Mouse (Mus musculus) cortical plate, adult 2 months (tissue): ENCODE measurements around the gene Hfm1. TPM values are rescaled to one million over a fixed set of nuclear protein-coding genes. Genes with fewer than 3 reads are reported as not detected.

ENCODE experiments used
- H3K27ac ChIP-seq: fragments of 200-500 bp; 2 replicates; pipeline ENCODE4 v1.5.1; 2012; ENCODE audit warnings: low read length, control low read depth, inconsistent platforms; ENCODE audit not compliant: insufficient read depth
- H3K4me1 ChIP-seq: fragments of 200-500 bp; 2 replicates; pipeline ENCODE4 v1.6.1; 2011; ENCODE audit warnings: low read length; ENCODE audit not compliant: control insufficient read depth, insufficient read depth
- H3K4me3 ChIP-seq: fragments of 200-500 bp; 2 replicates; pipeline ENCODE4 v1.5.1; 2011; ENCODE audit warnings: mild to moderate bottlenecking, low read length, control low read depth; ENCODE audit not compliant: insufficient read depth
- CTCF ChIP-seq: fragments of 200-500 bp; IDR thresholded peaks from 2 replicates; pipeline ENCODE4 v1.5.1; 2011; ENCODE audit warnings: mild to moderate bottlenecking, control low read depth, low read length; ENCODE audit not compliant: insufficient read depth; ENCODE audit errors: extremely low read depth
- POLR2A ChIP-seq: fragments of 200-500 bp; IDR thresholded peaks from 2 replicates; pipeline ENCODE4 v1.6.1; 2011; ENCODE audit warnings: mild to moderate bottlenecking, low read length, control low read depth; ENCODE audit not compliant: insufficient read depth; ENCODE audit errors: extremely low read depth
- polyA plus RNA-seq: library from polyadenylated mRNA; depleted of rRNA; stranded (reverse); fragments of >200 nt; gene quantifications from 2 replicates; pipeline ENCODE4 v1.2.3, GENCODE M21; 2012; rRNA removed

The Hfm1 gene
- polyA plus RNA-seq: 1.7 and 1.8 TPM in 2 replicates

DNA sequence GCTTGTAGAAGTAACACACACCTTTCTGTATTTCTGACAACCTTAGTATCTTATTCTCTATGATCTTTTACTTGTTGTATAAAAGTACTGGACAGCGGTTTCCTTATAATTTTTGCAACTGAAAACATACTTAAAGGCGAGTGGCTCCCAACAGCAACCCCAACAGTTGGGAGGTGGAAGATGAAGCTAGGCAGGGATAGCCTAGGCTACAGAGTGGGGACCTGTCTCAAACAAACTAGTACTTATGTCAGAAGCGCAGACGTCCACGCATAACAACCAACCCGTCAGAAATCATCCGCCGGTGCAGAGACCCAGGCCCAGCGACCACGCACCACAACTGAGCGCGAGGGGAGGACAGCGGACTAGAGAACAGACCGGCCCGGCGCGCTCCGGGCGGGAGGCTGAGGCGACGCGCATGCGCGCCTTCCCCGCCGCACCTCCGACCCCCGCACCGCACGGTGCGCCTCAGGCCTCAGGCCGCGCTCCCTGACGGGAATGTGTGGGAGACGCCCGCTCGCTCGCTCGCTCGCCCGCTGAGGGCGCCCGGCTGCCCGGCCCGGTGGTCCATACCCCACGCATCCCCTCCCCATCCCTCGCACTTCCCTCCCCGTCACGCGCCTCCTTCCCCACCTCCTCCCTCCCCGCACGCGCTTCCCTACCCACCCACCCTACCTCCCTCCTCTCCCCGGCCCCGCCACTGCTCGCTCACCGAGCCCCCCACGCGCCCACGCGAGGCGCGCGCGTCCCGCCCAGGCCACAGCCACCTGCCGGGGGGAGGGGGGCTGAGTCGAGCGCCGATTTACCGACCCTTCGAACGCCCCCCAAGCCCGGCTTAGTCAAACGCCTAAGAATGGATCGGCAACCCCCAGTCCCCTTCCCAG is at the start of gene Hfm1:
Gene Hfm1, minus strand, starts transcription at position 834 of the 881 bp plus-strand sequence.
- H3K27ac ChIP-seq: 0 out of 2 replicates have a peak within 1 kb of the TSS, but pooled peaks have one; percentile 14
- TF ChIP-seq CTCF: no peak
- peak; percentile 83 for TF ChIP-seq POLR2A
- peak within 1 kb of the TSS; percentile 43 for H3K4me3 ChIP-seq
- H3K4me1 ChIP-seq: no peaks in the 10 kb centered on the region

DNA sequence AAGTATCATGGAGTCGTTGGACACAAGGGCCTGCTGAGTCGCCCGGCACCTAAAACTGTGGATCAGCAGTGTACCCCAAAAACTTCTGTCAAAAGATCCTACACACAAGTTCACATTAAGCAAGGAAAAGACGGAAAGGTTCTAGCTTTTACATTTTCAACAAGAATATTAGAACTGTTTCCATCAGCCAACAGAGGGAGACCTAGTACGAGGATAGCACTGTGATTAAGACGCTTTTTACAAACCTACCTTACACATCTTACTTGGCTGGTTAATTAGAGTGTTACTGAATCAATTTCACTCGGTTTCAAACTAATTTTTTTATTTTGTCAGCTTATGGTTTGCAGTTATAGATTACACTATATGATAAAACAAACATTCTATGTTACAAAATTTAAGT is 47.8 kb upstream of the Hfm1 start:
- Histone ChIP-seq H3K27ac (no peak overlapping the region), H3K4me1 (no peaks in the 10 kb centered on the region), H3K4me3 (no peak overlapping the region)
- no peak for TF ChIP-seq POLR2A
- no peak for TF ChIP-seq CTCF

DNA sequence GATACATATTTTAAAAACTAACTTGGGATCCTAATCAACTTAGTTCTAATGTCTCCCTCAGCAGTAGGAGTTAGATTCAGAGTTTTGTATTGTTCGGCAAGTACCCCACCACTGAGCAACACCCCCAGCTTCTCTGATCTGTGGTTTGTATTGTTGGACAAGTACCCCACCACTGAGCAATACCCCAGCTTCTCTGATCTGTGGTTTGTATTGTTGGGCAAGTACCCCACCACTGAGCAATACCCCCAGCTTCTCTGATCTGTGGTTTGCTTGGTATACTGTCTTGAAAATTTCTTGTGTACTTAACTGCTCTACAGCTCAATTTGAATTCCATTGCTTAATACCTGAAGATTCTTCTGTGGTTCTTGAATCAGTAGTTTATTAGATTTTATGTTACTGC is 41.5 kb upstream of the Hfm1 start:
- no peak overlapping the region for H3K27ac ChIP-seq
- no peak overlapping the region for H3K4me3 ChIP-seq
- H3K4me1 ChIP-seq: 0 out of 2 replicates have a peak, but pooled peaks cover 1% of the 10 kb centered on the region
- TF ChIP-seq CTCF: no peak
- TF ChIP-seq POLR2A: no peak

- Histone ChIP-seq H3K4me1 (0 out of 2 replicates have a peak, but pooled peaks cover 1% of the 10 kb centered on the region), H3K4me3 (no peak overlapping the region), H3K27ac (no peak overlapping the region)
- TF ChIP-seq CTCF (no peak), POLR2A (no peak)
These were observed 40.3 kb upstream of the Hfm1 start for GRCm38 (mm10) chr5:106966443-106966842.

DNA sequence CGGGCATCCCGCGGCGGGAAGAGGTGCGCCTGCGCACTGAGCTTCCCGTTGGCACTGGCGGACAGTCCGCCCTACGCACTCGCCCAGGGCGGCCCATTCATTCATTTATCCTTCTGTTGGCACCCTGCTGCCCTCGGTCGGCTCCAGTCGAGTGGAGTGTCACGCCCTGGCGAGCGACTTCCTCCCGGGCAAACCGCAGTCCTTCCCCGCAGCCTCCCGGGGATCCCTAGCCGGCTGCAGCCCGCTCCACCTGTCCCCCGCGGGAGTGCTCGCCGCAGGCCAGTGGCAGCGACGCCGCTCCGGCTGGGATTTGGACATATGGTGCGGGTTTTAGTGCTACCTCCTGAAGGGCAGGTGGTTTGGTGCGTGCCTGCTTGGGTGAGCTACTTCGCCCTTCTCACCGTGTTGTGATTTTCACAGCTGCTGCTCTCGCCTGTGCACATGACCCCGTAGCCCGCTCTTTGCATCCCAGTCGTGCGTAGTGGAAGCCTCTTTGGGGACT is 38.4 kb upstream of the Hfm1 start:
- 0 out of 2 replicates have a peak, but pooled peaks cover 1% of the 10 kb centered on the region for H3K4me1 ChIP-seq
- H3K27ac ChIP-seq: no peak overlapping the region
- TF ChIP-seq POLR2A (no peak), CTCF (no peak)
- peak overlapping the region; percentile 94 for H3K4me3 ChIP-seq

DNA sequence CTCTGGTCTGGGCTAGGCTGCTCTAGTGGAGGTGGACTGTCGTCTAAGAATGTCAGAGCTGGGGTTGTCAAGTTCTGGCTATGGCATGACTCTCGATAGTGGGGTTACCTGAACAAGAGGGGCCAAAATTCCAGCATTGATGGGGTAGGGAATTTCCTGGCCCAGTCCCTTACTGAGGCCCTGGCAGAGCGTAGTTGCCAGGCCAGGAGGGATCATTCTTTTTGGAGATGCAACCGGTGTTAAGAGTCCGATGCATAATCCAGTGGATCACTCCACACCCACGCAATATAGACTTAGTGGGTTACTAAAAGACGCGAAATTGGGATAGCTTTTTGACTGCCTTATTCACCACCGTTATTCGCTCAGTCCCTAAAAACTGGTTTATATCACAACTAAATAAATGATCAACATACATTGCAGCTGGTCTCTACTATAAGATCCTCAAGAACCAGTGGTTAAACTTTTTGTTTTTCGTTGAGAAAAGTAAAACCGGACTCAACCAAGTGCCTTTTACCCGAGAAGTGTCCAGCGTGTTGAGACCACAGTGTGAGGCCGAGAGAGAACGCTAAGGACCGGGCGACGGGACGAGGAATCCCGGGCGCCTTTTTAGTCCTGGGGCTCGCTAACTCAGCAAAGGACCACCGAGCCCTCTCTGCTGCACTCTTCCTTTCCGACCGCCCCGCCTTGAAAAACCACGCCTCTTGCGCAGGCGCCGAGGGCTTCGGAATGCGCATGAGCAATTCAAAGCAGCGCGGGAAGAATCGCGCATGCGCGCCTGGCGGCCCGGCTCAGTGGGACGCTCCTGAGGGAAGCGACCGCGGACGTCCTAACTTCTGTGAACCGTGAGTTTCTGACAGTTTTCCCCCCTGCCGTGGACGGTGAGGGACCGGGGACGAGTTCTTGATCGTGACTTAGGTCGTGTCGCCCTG is 37.7 kb upstream of the Hfm1 start, which contains the start of gene Cdc7:
Gene Cdc7, plus strand, starts transcription at position 739 of the 929 bp plus-strand sequence.
- Histone ChIP-seq H3K4me1 (0 out of 2 replicates have a peak, but pooled peaks cover 1% of the 10 kb centered on the region), H3K4me3 (peak within 1 kb of the TSS; percentile 94), H3K27ac (no peak within 1 kb of the TSS)
- TF ChIP-seq CTCF: no peak
- TF ChIP-seq POLR2A: no peak

- no peak for TF ChIP-seq CTCF
- no peak for TF ChIP-seq POLR2A
- H3K4me1 ChIP-seq: 0 out of 2 replicates have a peak, but pooled peaks cover 1% of the 10 kb centered on the region
- no peak overlapping the region for H3K4me3 ChIP-seq
- H3K27ac ChIP-seq: no peak overlapping the region
These were observed 34.3 kb upstream of the Hfm1 start for GRCm38 (mm10) chr5:106960451-106960850.

DNA sequence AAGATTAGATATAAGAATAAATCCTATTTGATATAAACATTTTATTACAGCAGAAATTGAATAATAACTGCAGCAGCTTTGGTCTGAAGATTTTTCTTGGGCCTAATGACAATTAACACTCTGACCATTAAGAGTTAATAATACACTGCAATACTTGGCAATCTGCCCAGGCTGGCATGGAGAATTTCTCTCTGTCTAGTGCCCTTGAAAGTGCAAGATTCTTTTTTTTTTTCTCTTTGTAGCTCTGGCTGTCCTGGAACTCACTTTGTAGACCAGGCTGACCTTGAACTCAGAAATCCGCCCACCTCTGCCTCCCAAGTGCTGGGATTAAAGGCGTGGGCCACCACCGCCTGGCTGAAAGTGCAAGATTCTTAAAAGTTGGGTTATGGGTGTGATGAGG is 32.9 kb upstream of the Hfm1 start:
- Histone ChIP-seq H3K4me3 (no peak overlapping the region), H3K4me1 (0 out of 2 replicates have a peak, but pooled peaks cover 1% of the 10 kb centered on the region), H3K27ac (no peak overlapping the region)
- no peak for TF ChIP-seq POLR2A
- TF ChIP-seq CTCF: no peak

DNA sequence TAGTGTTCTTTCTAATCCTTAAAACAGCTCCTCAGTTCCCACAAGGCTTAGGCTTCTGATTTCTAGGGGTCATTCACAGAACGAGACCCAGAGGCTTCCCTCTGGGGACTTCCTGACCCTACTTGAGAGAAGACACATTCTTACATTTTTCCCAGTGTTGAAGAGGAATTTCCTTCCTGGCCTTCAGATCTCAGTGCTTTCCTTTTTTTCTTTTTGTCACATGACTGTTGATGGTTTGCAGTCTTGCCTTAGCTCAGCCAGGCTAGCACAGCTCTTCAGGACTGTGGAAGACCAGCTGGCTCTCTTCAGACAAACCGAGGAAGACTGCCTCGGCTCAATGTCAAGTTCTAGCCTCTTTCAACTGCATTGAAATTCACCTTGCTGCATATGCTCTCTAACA is 30.3 kb upstream of the Hfm1 start:
- TF ChIP-seq POLR2A (no peak), CTCF (no peak)
- H3K27ac ChIP-seq: no peak overlapping the region
- no peak overlapping the region for H3K4me3 ChIP-seq
- H3K4me1 ChIP-seq: no peaks in the 10 kb centered on the region

GRCm38 (mm10) chr5:106948683-106949082 is 22.6 kb upstream of the Hfm1 start:
- no peak for TF ChIP-seq POLR2A
- TF ChIP-seq CTCF: no peak

More at GRCm38 (mm10) chr5:106948683-106949082, 22.6 kb upstream of the Hfm1 start:
- H3K4me1 ChIP-seq: no peaks in the 10 kb centered on the region
- H3K4me3 ChIP-seq: no peak overlapping the region
- no peak overlapping the region for H3K27ac ChIP-seq
